Comparison of ENCODE assay signal across 13 mouse cellular contexts in the genomic region with DNA sequence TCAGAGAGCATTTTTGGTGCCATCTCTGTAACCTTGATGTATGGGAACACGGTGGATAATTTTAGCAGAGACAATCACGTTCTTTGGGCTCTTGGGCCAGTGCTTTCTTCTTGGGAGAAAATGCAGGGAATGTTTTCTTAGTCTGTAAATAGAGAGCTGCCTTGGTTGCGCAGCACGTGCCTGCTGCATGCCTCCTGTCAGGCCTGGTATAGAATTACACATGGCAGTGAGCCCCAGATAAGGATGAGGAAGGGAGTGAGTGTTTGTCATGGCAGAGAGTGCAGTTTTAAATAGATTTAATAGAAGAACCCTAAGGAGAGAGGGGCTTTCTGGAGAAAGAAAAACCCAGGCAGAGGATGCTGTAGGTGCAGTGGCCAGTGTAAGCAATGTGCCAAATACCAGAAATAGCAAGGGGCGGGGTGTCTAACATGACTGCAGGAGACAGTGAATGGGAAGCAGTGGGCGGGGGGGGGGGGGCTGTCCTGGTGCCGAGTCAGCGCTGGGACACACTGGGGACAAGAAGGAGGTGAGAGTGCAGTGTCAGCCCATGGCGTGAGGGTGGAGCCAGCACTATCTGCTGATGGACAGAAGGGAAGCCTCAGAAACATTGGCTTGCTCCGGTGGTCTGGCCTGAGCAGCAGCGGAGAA. TPM values are rescaled to one million over a fixed set of nuclear protein-coding genes. Genes with fewer than 3 reads are reported as not detected.
DNase-seq lines count a peak whose midpoint lies in the region; ATAC-seq and TF ChIP-seq lines count a peak whose summit lies in the region.
"Had no signal": no experiment of that assay in that cellular context is flagged by ENCODE, and none has a peak within 500 bp of the region (broad histone marks: within the 10 kb centered on the region; RNA-seq: fewer than 3 reads in every experiment).

No protein-coding gene starts in this region.

- no peak overlapping the region for H3K4me3 ChIP-seq in heart, embryonic 13.5 days
- H3K4me3 ChIP-seq in heart, adult 2 months = no peak overlapping the region
- H3K4me3 ChIP-seq in lung, embryonic 14.5 days (ENCODE audit: low read depth, low read length) = no peak overlapping the region
- H3K4me3 ChIP-seq in lung, adult 2 months (replicated peaks; ENCODE audit: extremely low read depth, low read depth, low read length) = no peak overlapping the region
- no peak overlapping the region for H3K4me3 ChIP-seq in embryonic facial prominence, embryonic 15.5 days (replicated peaks)
- H3K4me3 ChIP-seq: gastrocnemius, adult 2 months; midbrain, embryonic 15.5 days had no signal

- no peaks in the 10 kb centered on the region for H3K36me3 ChIP-seq in heart, embryonic 13.5 days
- no peaks in the 10 kb centered on the region for H3K36me3 ChIP-seq in heart, adult 2 months (ENCODE audit: control insufficient read depth, insufficient read depth, low read length)
- no peaks in the 10 kb centered on the region for H3K36me3 ChIP-seq in lung, embryonic 14.5 days (ENCODE audit: insufficient read depth)
- no peaks in the 10 kb centered on the region for H3K36me3 ChIP-seq in embryonic facial prominence, embryonic 15.5 days
- H3K36me3 ChIP-seq: midbrain, embryonic 15.5 days had no signal

- no peaks in the 10 kb centered on the region for H3K79me2 ChIP-seq in heart, adult 2 months (replicated peaks; ENCODE audit: control insufficient read depth, insufficient read depth, low read length)

- no peak for TF ChIP-seq POLR2A in heart, adult 2 months (IDR thresholded peaks at IDR 0.05; ENCODE audit: insufficient read depth, low read depth, low read length)
- no peak for TF ChIP-seq POLR2A in lung, adult 2 months (IDR thresholded peaks at IDR 0.05; ENCODE audit: borderline replicate concordance, extremely low read depth, low read depth, low read length)

- 8% methylated on average over 10 of the region's 11 CpGs for WGBS in heart, embryonic 13.5 days
- 22% methylated on average over 11 of the region's 11 CpGs for WGBS in heart, adult 2 months
- 17% methylated on average over 11 of the region's 11 CpGs for WGBS in lung, embryonic 14.5 days
- 27% methylated on average over 9 of the region's 11 CpGs for WGBS in lung, adult 2 months
- 45% methylated on average over 10 of the region's 11 CpGs for whole genome bisulfite sequencing in embryonic facial prominence, embryonic 15.5 days

- ATAC-seq in heart, embryonic 13.5 days (ENCODE audit: extremely low read depth, insufficient number of reproducible peaks, low FRiP score, low TSS enrichment) = peak; percentile 35
- ATAC-seq in lung, embryonic 14.5 days (ENCODE audit: insufficient read depth) = peak; percentile 29
- no peak for ATAC-seq in embryonic facial prominence, embryonic 15.5 days (ENCODE audit: insufficient number of reproducible peaks, low FRiP score, low TSS enrichment, low read depth)
- ATAC-seq: midbrain, embryonic 15.5 days had no signal

- no peak for TF ChIP-seq CTCF in heart, adult 2 months (IDR thresholded peaks at IDR 0.05)
- no peak for TF ChIP-seq CTCF in lung, embryonic 14.5 days (IDR thresholded peaks at IDR 0.05; ENCODE audit: low read depth)
- no peak for TF ChIP-seq CTCF in lung, adult 2 months (IDR thresholded peaks at IDR 0.05; ENCODE audit: insufficient read depth, low read length)

- H3K9me3 ChIP-seq in heart, embryonic 13.5 days = no peaks in the 10 kb centered on the region
- H3K9me3 ChIP-seq in lung, embryonic 14.5 days (ENCODE audit: low read depth, low read length) = no peaks in the 10 kb centered on the region
- H3K9me3 ChIP-seq in embryonic facial prominence, embryonic 15.5 days (replicated peaks) = no peaks in the 10 kb centered on the region
- H3K9me3 ChIP-seq: midbrain, embryonic 15.5 days had no signal

- peak overlapping the region; percentile 72 for H3K27ac ChIP-seq in heart, embryonic 13.5 days (replicated peaks)
- H3K27ac ChIP-seq in heart, adult 2 months = no peak overlapping the region
- H3K27ac ChIP-seq in lung, embryonic 14.5 days (ENCODE audit: low read depth) = peak overlapping the region; percentile 44
- H3K27ac ChIP-seq in embryonic facial prominence, embryonic 15.5 days (replicated peaks) = peak overlapping the region; percentile 34; the same call in 1 of the 2 replicates
- H3K27ac ChIP-seq: gastrocnemius, adult 2 months; midbrain, embryonic 15.5 days had no signal

- intact Hi-C loops in heart, adult 2 months (cut with DNase I) = no loop called here

- no peak for TF ChIP-seq EP300 in heart, adult 2 months (IDR thresholded peaks at IDR 0.05; ENCODE audit: insufficient read depth, low read depth, low read length)

- peak overlapping the region; percentile 50 for H3K4me2 ChIP-seq in heart, embryonic 13.5 days
- H3K4me2 ChIP-seq in lung, embryonic 14.5 days = 0 out of 2 replicates have a peak overlapping the region, but pooled peaks have one; percentile 5
- H3K4me2 ChIP-seq in embryonic facial prominence, embryonic 15.5 days (replicated peaks) = no peak overlapping the region
- H3K4me2 ChIP-seq: midbrain, embryonic 15.5 days had no signal

- no peak for DNase-seq in heart, adult 2 months
- peak; percentile 57 for DNase-seq in lung, embryonic 14.5 days
- no peak for DNase-seq in lung, adult 2 months
- peak; percentile 67 for DNase-seq in lung, postnatal 10 days
- DNase-seq in right cerebral cortex, adult 18-20 months = no peak
- no peak for DNase-seq in gastrocnemius, postnatal 4 days (ENCODE audit: low spot score in 2 of 2)
- DNase-seq: adrenal gland, adult 2 months; cerebellum, postnatal 36 days; gastrocnemius, adult 2 months had no signal

- H3K27me3 ChIP-seq in heart, embryonic 13.5 days (replicated peaks) = no peaks in the 10 kb centered on the region; the same call in 1 of the 2 replicates
- H3K27me3 ChIP-seq in heart, adult 2 months (ENCODE audit: control insufficient read depth, insufficient read depth, low read length) = no peaks in the 10 kb centered on the region; the same call in 1 of the 2 replicates
- no peaks in the 10 kb centered on the region for H3K27me3 ChIP-seq in lung, embryonic 14.5 days (ENCODE audit: insufficient read depth, low read length)
- H3K27me3 ChIP-seq in embryonic facial prominence, embryonic 15.5 days = no peaks in the 10 kb centered on the region
- H3K27me3 ChIP-seq: midbrain, embryonic 15.5 days had no signal

- peak overlapping the region; percentile 54; the same call in 1 of the 2 replicates for H3K9ac ChIP-seq in heart, embryonic 13.5 days
- no peak overlapping the region for H3K9ac ChIP-seq in heart, adult 2 months (ENCODE audit: low read depth, low read length)
- no peak overlapping the region for H3K9ac ChIP-seq in lung, embryonic 14.5 days
- H3K9ac ChIP-seq in embryonic facial prominence, embryonic 15.5 days = no peak overlapping the region
- H3K9ac ChIP-seq: midbrain, embryonic 15.5 days had no signal

- H3K4me1 ChIP-seq in heart, embryonic 13.5 days = peaks cover 81% of the 10 kb centered on the region
- peaks cover 2% of the 10 kb centered on the region for H3K4me1 ChIP-seq in heart, adult 2 months (ENCODE audit: control insufficient read depth, insufficient read depth, low read length)
- peaks cover 53% of the 10 kb centered on the region for H3K4me1 ChIP-seq in lung, embryonic 14.5 days (ENCODE audit: insufficient read depth)
- H3K4me1 ChIP-seq in lung, adult 2 months (ENCODE audit: control insufficient read depth, insufficient read depth, low read length) = peaks cover 49% of the 10 kb centered on the region
- H3K4me1 ChIP-seq in embryonic facial prominence, embryonic 15.5 days = peaks cover 73% of the 10 kb centered on the region

RNA-seq across cellular contexts. Expression of gene Nkd1, which starts 43.2 kb away (rescaled TPM):
- polyA plus RNA-seq in heart, embryonic 13.5 days (2015; fragmentation: Nextera tagmentation; extraction: Ambion mirVana) = 16.1 and 18.6 TPM in 2 replicates
- 1 to 10 TPM; 2.3 to 2.9 TPM for total RNA-seq in heart, adult 2 months (2021)
- 3.4 and 3.6 TPM in 2 replicates for polyA plus RNA-seq in heart, adult 2 months (2012; rRNA removed)
- 53.6 and 63.4 TPM in 2 replicates for polyA plus RNA-seq in lung, embryonic 14.5 days (2014; fragmentation: Nextera tagmentation; extraction: Ambion mirVana)
- polyA plus RNA-seq in lung, adult 2 months (2012; rRNA removed) = 143 and 171 TPM in 2 replicates
- 92.6 and 92.9 TPM in 2 replicates for polyA plus RNA-seq in embryonic facial prominence, embryonic 15.5 days (2015; fragmentation: Nextera tagmentation; extraction: Ambion mirVana)
- total RNA-seq in gastrocnemius, postnatal 4 days (2021) = 10 to 100 TPM; 11.7 to 11.9 TPM
- total RNA-seq: neutrophil, adult 5-6 weeks had no signal

Comparison
In these comparisons a context has a peak if more than half of its experiments do, and no peak if none do; other contexts are left out.
1. DNase-seq: peak in lung, embryonic 14.5 days (single experiment) and lung, postnatal 10 days (single experiment); none in heart, adult 2 months (0 of 2), lung, adult 2 months (single experiment), right cerebral cortex, adult 18-20 months (single experiment) and gastrocnemius, postnatal 4 days (0 of 2).